Mouse (Mus musculus): ENCODE data around the gene Cdc42ep4.

DNA sequence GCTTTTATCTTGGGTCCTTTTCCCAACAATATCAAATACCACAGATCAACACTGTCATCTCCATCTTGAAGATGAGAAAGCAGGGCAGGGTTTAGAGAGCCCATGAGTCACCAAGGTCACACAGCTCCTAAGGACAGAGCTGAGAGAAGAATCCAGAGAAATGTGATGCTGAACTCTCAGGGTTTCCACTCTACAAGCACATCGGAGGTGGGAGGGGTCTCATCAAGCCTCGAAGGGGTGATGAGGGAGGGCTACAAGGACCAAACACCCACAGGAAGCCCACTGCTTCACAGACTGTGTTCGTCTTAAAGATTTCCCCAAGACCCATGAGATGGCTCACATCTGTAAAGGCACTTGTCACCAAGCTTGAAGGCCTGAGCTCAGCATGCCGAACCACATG is 5.7 kb downstream of the Cdc42ep4 start:
- TF ChIP-seq CTCF (IDR thresholded peaks at IDR 0.05; ENCODE audit: low read depth), result no peak
- no peak for TF ChIP-seq EP300 (IDR thresholded peaks at IDR 0.05; ENCODE audit: low read depth)

Measured in heart, postnatal 0 days (tissue).